Mouse (Mus musculus) heart, embryonic 14.5 days (tissue): Measurements from ENCODE around the gene Map7. TPM values are rescaled to one million over a fixed set of nuclear protein-coding genes. Genes with fewer than 3 reads are reported as not detected.

Experiments used
- ATAC-seq: fragments of 200-750 bp; cut with Nextera tagmentation; 2 replicates; pipeline ENCODE4 v1.8.0; 2017; ENCODE audit warnings: low read depth, moderate TSS enrichment; ENCODE audit not compliant: insufficient number of reproducible peaks, insufficient read depth, low FRiP score
- H3K27ac ChIP-seq, 2 experiments: fragments of 200-500 bp in 1 of 2; fragments of 300-500 bp in 1 of 2; sonication (generic) in 1 of 2; replicated peaks in 1 of 2; 2 replicates each; pipeline ENCODE4 v1.5.1; 2012 to 2014; ENCODE audit warnings: low read depth in 2 of 2, low read length in 2 of 2, control low read depth in 1 of 2, mild to moderate bottlenecking in 1 of 2, mixed read lengths in 1 of 2; ENCODE audit not compliant: control insufficient read depth in 1 of 2, insufficient read depth in 1 of 2
- H3K27me3 ChIP-seq: fragments of 300-500 bp; sonication (generic); 2 replicates; pipeline ENCODE4 v1.6.1; 2014; ENCODE audit warnings: mild to moderate bottlenecking, low read length, control low read depth; ENCODE audit not compliant: control insufficient read depth, insufficient read depth
- H3K36me3 ChIP-seq: fragments of 300-500 bp; sonication (generic); 2 replicates; pipeline ENCODE4 v1.6.1; 2014; ENCODE audit warnings: mild to moderate bottlenecking, control low read depth, low read length, mixed read lengths; ENCODE audit not compliant: control insufficient read depth, insufficient read depth
- H3K4me1 ChIP-seq, 2 experiments: fragments of 200-500 bp in 1 of 2; fragments of 300-500 bp in 1 of 2; sonication (generic) in 1 of 2; 2 replicates each; pipeline ENCODE4 v1.6.1; 2012 to 2014; ENCODE audit warnings: low read length in 2 of 2, control low read depth in 1 of 2, mixed read lengths in 1 of 2; ENCODE audit not compliant: control insufficient read depth in 2 of 2, insufficient read depth in 2 of 2
- H3K4me2 ChIP-seq: fragments of 300-500 bp; sonication (generic); 2 replicates; pipeline ENCODE4 v1.6.1; 2014; ENCODE audit warnings: mild to moderate bottlenecking, low read length
- H3K4me3 ChIP-seq, 2 experiments: fragments of 200-500 bp in 1 of 2; fragments of 300-500 bp in 1 of 2; sonication (generic) in 1 of 2; 2 replicates each; pipeline ENCODE4 v1.5.1; 2012 to 2014; ENCODE audit warnings: low read length in 2 of 2, mild to moderate bottlenecking in 2 of 2, control low read depth in 1 of 2, low read depth in 1 of 2, moderate library complexity in 1 of 2; ENCODE audit not compliant: control insufficient read depth in 1 of 2, insufficient read depth in 1 of 2
- H3K9ac ChIP-seq: fragments of 300-500 bp; sonication (generic); 2 replicates; pipeline ENCODE4 v1.6.1; 2014; ENCODE audit warnings: mild to moderate bottlenecking, low read length
- H3K9me3 ChIP-seq: fragments of 300-500 bp; sonication (generic); 2 replicates; pipeline ENCODE4 v1.6.1; 2016; ENCODE audit warnings: low read length, control low read depth; ENCODE audit not compliant: control insufficient read depth
- whole genome bisulfite sequencing: fragments of 180-500 bp; shearing (Covaris S2); extraction: QIAGEN DNeasy Blood & Tissue Kit; methylation state at CpG from one replicate; pipeline ENCODE4 v1.1.7; 2014; 5-methylcytosine and 5-hydroxymethylcytosine counted together
- polyA plus RNA-seq: library from polyadenylated mRNA; unstranded; fragments of >200 nt; fragmentation: Nextera tagmentation; extraction: Ambion mirVana; gene quantifications from 2 replicates; pipeline ENCODE4 v1.2.1, GENCODE M21; 2014

Gene Map7
- polyA plus RNA-seq, 1 experiment from 2014 or later: 6.6 TPM

- no peaks in the 10 kb centered on the region for H3K27me3 ChIP-seq
- ATAC-seq: no peak
- H3K27ac ChIP-seq: no peak overlapping the region
- no peaks in the 10 kb centered on the region for H3K36me3 ChIP-seq
- no peaks in the 10 kb centered on the region for H3K9me3 ChIP-seq
- WGBS: 90% methylated on average over 4 of the region's 4 CpGs
- H3K4me3 ChIP-seq: no peak overlapping the region
- H3K4me2 ChIP-seq: no peak overlapping the region
- H3K9ac ChIP-seq: no peak overlapping the region
- peaks cover 5 to 20% of the 10 kb centered on the region in 2 experiments for H3K4me1 ChIP-seq
These were observed 19.2 kb downstream of the Map7 start for GRCm38 (mm10) chr10:20167467-20167866.

- H3K4me2 ChIP-seq: no peak overlapping the region
- H3K4me3 ChIP-seq: no peak overlapping the region
- no peaks in the 10 kb centered on the region for H3K36me3 ChIP-seq
- no peaks in the 10 kb centered on the region for H3K27me3 ChIP-seq
- H3K9ac ChIP-seq: no peak overlapping the region
- H3K9me3 ChIP-seq: no peaks in the 10 kb centered on the region
- H3K4me1 ChIP-seq: peaks cover 5 to 13% of the 10 kb centered on the region in 2 experiments
- no peak overlapping the region for H3K27ac ChIP-seq
- ATAC-seq: no peak
- WGBS: 78% methylated on average over 3 of the region's 3 CpGs
These were observed 21.0 kb downstream of the Map7 start for GRCm38 (mm10) chr10:20169182-20169674.

- H3K27ac ChIP-seq: peak overlapping the region in 1 of 2 experiments; percentile 20; a peak in 1 of 4 replicates
- H3K4me1 ChIP-seq: peaks cover 5 to 13% of the 10 kb centered on the region in 2 experiments
- peak overlapping the region; percentile 68 for H3K4me2 ChIP-seq
- no peaks in the 10 kb centered on the region for H3K27me3 ChIP-seq
- peak overlapping the region; percentile 44 for H3K9ac ChIP-seq
- no peaks in the 10 kb centered on the region for H3K9me3 ChIP-seq
- WGBS: 20% methylated on average over 19 of the region's 19 CpGs
- no peaks in the 10 kb centered on the region for H3K36me3 ChIP-seq
- H3K4me3 ChIP-seq: peak overlapping the region; percentile 21 to 25; a peak in 3 of 4 replicates
- no peak for ATAC-seq
These were observed 21.8 kb downstream of the Map7 start for GRCm38 (mm10) chr10:20169927-20170604.

GRCm38 (mm10) chr10:20170605-20171088 is 22.4 kb downstream of the Map7 start:
- peak; percentile 84 for ATAC-seq
- no peaks in the 10 kb centered on the region for H3K36me3 ChIP-seq
- 0 out of 4 replicates have a peak overlapping the region, but pooled peaks of 1 of the 2 experiments have one; percentile 20 for H3K27ac ChIP-seq
- H3K9me3 ChIP-seq: no peaks in the 10 kb centered on the region
- peak overlapping the region; percentile 68 for H3K4me2 ChIP-seq
- H3K4me3 ChIP-seq: peak overlapping the region in 1 of 2 experiments; percentile 25; a peak in 2 of 4 replicates
- no peaks in the 10 kb centered on the region for H3K27me3 ChIP-seq
- peak overlapping the region; percentile 44; the same call in 1 of the 2 replicates for H3K9ac ChIP-seq
- 42% methylated on average over 11 of the region's 11 CpGs for WGBS
- H3K4me1 ChIP-seq: peaks cover 5 to 13% of the 10 kb centered on the region in 2 experiments

- no peak for ATAC-seq
- no peaks in the 10 kb centered on the region for H3K36me3 ChIP-seq
- H3K4me1 ChIP-seq: peaks cover 8 to 18% of the 10 kb centered on the region in 2 experiments
- no peak overlapping the region for H3K27ac ChIP-seq
- H3K9me3 ChIP-seq: no peaks in the 10 kb centered on the region
- no peak overlapping the region for H3K4me2 ChIP-seq
- no peak overlapping the region for H3K4me3 ChIP-seq
- H3K27me3 ChIP-seq: no peaks in the 10 kb centered on the region
- WGBS: 88% methylated on average over 12 of the region's 12 CpGs
- no peak overlapping the region for H3K9ac ChIP-seq
These were observed 22.9 kb downstream of the Map7 start for GRCm38 (mm10) chr10:20171209-20171608.

- Histone ChIP-seq H3K4me1 (peaks cover 9 to 18% of the 10 kb centered on the region in 2 experiments), H3K9me3 (no peaks in the 10 kb centered on the region), H3K4me3 (no peak overlapping the region), H3K27ac (no peak overlapping the region), H3K36me3 (no peaks in the 10 kb centered on the region), H3K4me2 (no peak overlapping the region), H3K9ac (no peak overlapping the region), H3K27me3 (no peaks in the 10 kb centered on the region)
- no peak for ATAC-seq
- 54% methylated on average over 4 of the region's 4 CpGs for WGBS
These were observed 23.5 kb downstream of the Map7 start for GRCm38 (mm10) chr10:20171756-20172155.

GRCm38 (mm10) chr10:20173733-20174132 is 25.5 kb downstream of the Map7 start:
- Histone ChIP-seq H3K36me3 (no peaks in the 10 kb centered on the region), H3K9me3 (no peaks in the 10 kb centered on the region), H3K27ac (no peak overlapping the region), H3K4me3 (no peak overlapping the region), H3K27me3 (no peaks in the 10 kb centered on the region), H3K4me2 (no peak overlapping the region), H3K4me1 (peaks cover 9 to 21% of the 10 kb centered on the region in 2 experiments), H3K9ac (no peak overlapping the region)
- no peak for ATAC-seq
- WGBS: 67% methylated on average over 4 of the region's 4 CpGs
